Mouse (Mus musculus) kidney, embryonic 15.5 days (tissue): ENCODE results near the gene Slc38a7. TPM values are rescaled to one million over a fixed set of nuclear protein-coding genes. Genes with fewer than 3 reads are reported as not detected.
"Not testable (repeated sequence)": the region's sequence is repeated elsewhere in the genome, so short reads cannot be mapped to it uniquely, and the experiment has no call there.

Experiments used
- ATAC-seq: fragments of 200-750 bp; cut with Nextera tagmentation; replicated peaks from 2 replicates; pipeline ENCODE4 v1.8.0; 2017; ENCODE audit warnings: moderate TSS enrichment; ENCODE audit not compliant: low FRiP score
- H3K27ac ChIP-seq: fragments of 300-500 bp; sonication (generic); 2 replicates; pipeline ENCODE4 v1.5.1; 2015; ENCODE audit warnings: mild to moderate bottlenecking, inconsistent platforms
- H3K27me3 ChIP-seq: fragments of 300-500 bp; sonication (generic); 2 replicates; pipeline ENCODE4 v1.6.1; 2015; ENCODE audit warnings: inconsistent platforms
- H3K36me3 ChIP-seq: fragments of 300-500 bp; sonication (generic); 2 replicates; pipeline ENCODE4 v1.6.1; 2015; ENCODE audit warnings: inconsistent platforms
- H3K4me1 ChIP-seq: fragments of 300-500 bp; sonication (generic); 2 replicates; pipeline ENCODE4 v1.6.1; 2015; ENCODE audit warnings: inconsistent platforms
- H3K4me2 ChIP-seq: fragments of 300-500 bp; sonication (generic); 2 replicates; pipeline ENCODE4 v1.6.1; 2015; ENCODE audit warnings: moderate library complexity, mild to moderate bottlenecking, inconsistent platforms
- H3K4me3 ChIP-seq: fragments of 300-500 bp; sonication (generic); replicated peaks from 2 replicates; pipeline ENCODE4 v1.5.1; 2015; ENCODE audit warnings: mild to moderate bottlenecking, inconsistent platforms
- H3K9ac ChIP-seq: fragments of 300-500 bp; sonication (generic); 2 replicates; pipeline ENCODE4 v1.6.1; 2015; ENCODE audit warnings: mild to moderate bottlenecking, inconsistent platforms
- H3K9me3 ChIP-seq: fragments of 300-500 bp; sonication (generic); replicated peaks from 2 replicates; pipeline ENCODE4 v1.6.1; 2016; ENCODE audit warnings: inconsistent platforms
- WGBS: fragments of 180-500 bp; shearing (Covaris S2); methylation state at CpG from one replicate; pipeline ENCODE4 v1.1.7; 2015; ENCODE audit warnings: mixed read lengths; 5-methylcytosine and 5-hydroxymethylcytosine counted together
- polyA plus RNA-seq: library from polyadenylated mRNA; unstranded; fragments of >200 nt; fragmentation: Nextera tagmentation; extraction: Ambion mirVana; gene quantifications from 2 replicates; pipeline ENCODE4 v1.2.1, GENCODE M21; 2015

Slc38a7 gene
- polyA plus RNA-seq, 1 experiment from 2014 or later, result 16.4 TPM

DNA sequence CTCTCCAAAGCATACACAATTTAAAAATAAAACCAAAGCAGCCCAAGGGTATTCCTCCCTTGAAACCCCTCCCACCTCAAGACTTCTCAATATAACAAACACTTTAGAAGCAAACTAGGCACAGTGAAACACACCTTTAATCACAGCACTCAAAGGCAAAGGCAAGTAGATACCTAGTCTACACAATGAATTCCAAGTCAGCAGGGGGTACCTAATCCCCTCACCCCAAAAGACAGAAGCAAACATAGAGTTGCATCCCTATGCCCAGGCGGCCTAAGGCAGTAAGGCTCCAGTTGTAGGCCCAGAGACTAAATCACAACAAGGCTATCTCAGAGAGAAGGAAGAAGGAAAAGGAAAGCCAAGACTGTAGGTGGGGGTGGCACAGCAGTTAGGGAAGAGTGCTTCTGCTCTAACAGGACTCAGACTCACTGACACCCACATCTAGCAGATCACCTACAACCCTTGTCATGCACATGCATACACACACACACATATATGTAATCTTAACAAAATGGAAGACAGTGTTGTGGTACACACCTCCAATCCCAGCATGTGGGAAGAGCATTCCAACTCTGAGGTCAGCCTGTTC, 51.8 kb downstream of the Slc38a7 start:
- no peak for ATAC-seq
- 93% methylated on average over 1 of the region's 1 CpGs for WGBS

DNA sequence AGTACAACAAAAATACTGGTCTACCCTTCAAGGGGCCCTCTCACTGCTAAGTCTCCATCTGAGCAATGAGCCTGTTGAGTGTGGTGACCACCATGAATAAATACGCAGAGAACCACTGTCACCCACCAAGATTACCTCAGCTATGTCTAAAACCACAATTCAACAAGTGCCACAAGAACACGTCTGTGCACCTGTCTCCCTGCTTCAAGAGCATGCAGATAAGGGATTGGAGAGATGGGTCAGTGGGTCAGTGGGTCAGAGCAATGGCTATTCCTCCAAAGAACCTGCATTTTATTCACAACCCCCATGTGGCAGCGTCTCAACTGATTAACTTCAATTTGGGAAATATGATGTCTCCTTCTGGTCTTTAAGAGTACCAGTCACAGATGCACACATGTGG, 53.0 kb downstream of the Slc38a7 start:
- WGBS, result 92% methylated on average over 3 of the region's 3 CpGs
- Histone ChIP-seq H3K4me1 (peaks cover 16% of the 10 kb centered on the region), H3K9me3 (no peaks in the 10 kb centered on the region), H3K27ac (no peak overlapping the region), H3K9ac (no peak overlapping the region), H3K36me3 (peaks cover 61% of the 10 kb centered on the region), H3K4me3 (no peak overlapping the region), H3K4me2 (no peak overlapping the region), H3K27me3 (no peaks in the 10 kb centered on the region)
- no peak for ATAC-seq

More for the DNA sequence above, 51.8 kb downstream of the Slc38a7 start:
- H3K9ac ChIP-seq, result no peak overlapping the region
- no peak overlapping the region for H3K4me2 ChIP-seq
- peaks cover 25% of the 10 kb centered on the region for H3K4me1 ChIP-seq
- H3K27ac ChIP-seq, result no peak overlapping the region
- H3K4me3 ChIP-seq, result no peak overlapping the region
- H3K36me3 ChIP-seq, result peaks cover 50% of the 10 kb centered on the region
- no peaks in the 10 kb centered on the region for H3K9me3 ChIP-seq
- H3K27me3 ChIP-seq, result no peaks in the 10 kb centered on the region

DNA sequence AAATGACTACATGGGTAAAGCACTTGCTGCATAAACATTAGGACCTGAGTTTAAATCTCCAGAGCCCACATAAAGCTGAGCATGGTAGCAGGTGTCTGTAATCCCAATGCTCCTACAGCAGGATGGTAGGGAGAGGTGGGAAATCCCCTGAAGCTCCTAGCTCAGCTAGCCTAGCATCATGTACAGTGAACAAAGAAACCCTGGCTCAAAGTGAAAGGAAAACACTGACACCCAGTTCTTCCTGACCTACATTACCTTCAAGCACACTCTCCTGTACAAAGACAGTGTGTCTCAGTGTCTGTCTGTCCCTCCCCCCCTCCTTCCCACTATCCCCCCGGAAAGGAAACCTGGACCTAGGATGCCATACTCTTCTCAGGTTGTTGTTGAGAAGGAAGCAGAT, 53.4 kb downstream of the Slc38a7 start:
- Histone ChIP-seq H3K27me3 (no peaks in the 10 kb centered on the region), H3K9ac (no peak overlapping the region), H3K4me1 (0 out of 2 replicates have a peak, but pooled peaks cover 11% of the 10 kb centered on the region), H3K4me2 (no peak overlapping the region), H3K36me3 (peaks cover 58% of the 10 kb centered on the region), H3K27ac (no peak overlapping the region), H3K4me3 (no peak overlapping the region), H3K9me3 (no peaks in the 10 kb centered on the region)
- no peak for ATAC-seq
- WGBS, result 95% methylated on average over 1 of the region's 1 CpGs

DNA sequence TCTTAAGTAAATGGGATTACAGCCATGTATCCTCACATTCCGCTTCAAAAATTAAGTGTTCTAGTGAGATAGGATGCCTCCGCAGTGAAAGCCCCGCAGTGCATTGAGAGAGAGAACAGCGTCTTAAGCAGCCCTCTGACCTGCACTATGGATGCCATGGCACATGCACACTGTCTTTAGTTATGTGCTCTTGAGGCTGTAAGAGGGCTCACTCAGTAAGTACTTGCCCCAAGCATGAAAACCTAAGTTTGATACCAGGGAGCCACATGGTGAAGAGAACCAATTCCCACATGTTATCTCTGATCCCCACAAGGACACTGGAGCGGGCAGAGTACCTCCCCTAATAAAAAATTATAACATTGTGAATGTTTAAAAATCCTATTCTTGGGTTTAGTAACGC, 54.2 kb downstream of the Slc38a7 start:
- Histone ChIP-seq H3K9me3 (no peaks in the 10 kb centered on the region), H3K36me3 (peaks cover 56% of the 10 kb centered on the region), H3K4me3 (no peak overlapping the region), H3K27ac (no peak overlapping the region), H3K4me1 (0 out of 2 replicates have a peak, but pooled peaks cover 11% of the 10 kb centered on the region), H3K9ac (no peak overlapping the region), H3K27me3 (no peaks in the 10 kb centered on the region), H3K4me2 (no peak overlapping the region)
- WGBS, result 92% methylated on average over 6 of the region's 6 CpGs
- no peak for ATAC-seq

DNA sequence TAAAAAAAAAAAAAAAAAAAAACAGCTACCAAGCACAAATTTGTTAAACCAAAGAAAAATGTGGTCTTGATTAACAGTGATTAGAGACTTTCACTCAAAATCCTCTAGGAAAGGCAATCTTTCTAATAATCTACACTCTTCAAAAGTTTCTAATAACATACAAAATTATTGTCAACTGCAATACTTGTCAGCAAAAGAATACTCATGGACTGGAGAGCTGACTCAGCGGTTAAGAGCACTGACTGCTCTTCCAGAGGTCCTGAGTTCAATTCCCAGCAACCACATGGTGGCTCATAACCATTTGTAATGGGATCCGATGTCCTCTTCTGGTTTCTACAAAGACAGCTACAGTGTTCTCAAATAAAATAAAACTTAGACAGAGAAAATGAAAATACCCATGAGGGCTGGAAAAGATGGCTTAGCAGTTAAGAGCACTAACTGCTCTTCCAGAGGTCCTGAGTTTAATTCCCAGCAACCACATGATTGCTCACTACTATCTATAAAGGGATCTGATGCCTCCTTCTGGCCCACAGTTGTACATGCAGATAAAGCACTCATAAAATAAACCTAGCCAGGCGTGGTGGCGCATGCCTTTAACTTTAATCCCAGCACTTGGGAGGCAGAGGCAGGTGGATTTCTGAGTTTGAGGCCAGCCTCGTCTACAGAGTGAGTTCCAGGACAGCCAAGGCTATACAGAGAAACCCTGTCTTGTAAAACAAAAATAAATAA, 57.8 kb downstream of the Slc38a7 start:
- not testable (repeated sequence) for H3K27ac ChIP-seq, H3K4me1 ChIP-seq, H3K4me3 ChIP-seq, H3K9me3 ChIP-seq, H3K4me2 ChIP-seq, H3K27me3 ChIP-seq, ATAC-seq, H3K9ac ChIP-seq
- 92% methylated on average over 5 of the region's 5 CpGs for WGBS
- H3K36me3 ChIP-seq, result peaks cover 54% of the 10 kb centered on the region

Other genes with a start within 250 kb of the Slc38a7 start
- gene Gins3, start 220.1 kb downstream of the Slc38a7 start, polyA plus RNA-seq, result 21.6 and 22.6 TPM in 2 replicates
- gene Ndrg4, start 176.6 kb downstream of the Slc38a7 start, polyA plus RNA-seq, result 16.0 and 18.8 TPM in 2 replicates
- gene Setd6, start 137.7 kb downstream of the Slc38a7 start, polyA plus RNA-seq, result 19.7 and 19.9 TPM in 2 replicates
- 64.0 and 76.2 TPM in 2 replicates for gene Cnot1, start 46.1 kb downstream of the Slc38a7 start, polyA plus RNA-seq
- gene Sap18b, start 28.2 kb downstream of the Slc38a7 start, polyA plus RNA-seq, result 358 and 384 TPM in 2 replicates
- gene Got2, start 35.0 kb upstream of the Slc38a7 start, polyA plus RNA-seq, result 225 and 248 TPM in 2 replicates